ENCODE assay signal across 26 mouse cellular contexts in the genomic region with DNA sequence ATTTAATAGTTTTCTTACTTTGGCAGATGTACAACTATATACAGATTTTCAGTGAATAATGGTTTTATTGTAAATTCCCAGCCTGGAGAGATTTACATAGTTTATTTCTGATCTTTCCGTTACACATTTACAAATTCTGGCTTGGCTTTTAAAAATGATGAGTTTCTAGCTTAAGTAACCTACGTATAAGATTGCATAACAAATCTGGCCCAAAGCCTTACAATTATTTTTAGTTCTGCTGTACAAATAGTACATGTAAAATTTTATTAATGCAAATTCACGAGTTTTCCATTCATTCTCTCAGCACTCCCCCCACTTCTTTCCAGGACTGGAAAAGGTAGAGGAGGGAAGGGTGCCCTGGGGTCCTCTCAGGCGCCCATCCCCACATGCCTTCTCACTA. TPM values are rescaled to one million over a fixed set of nuclear protein-coding genes. Genes with fewer than 3 reads are reported as not detected.
DNase-seq lines count a peak whose midpoint lies in the region; ATAC-seq and TF ChIP-seq lines count a peak whose summit lies in the region.
"Had no signal": no experiment of that assay in that cellular context is flagged by ENCODE, and none has a peak within 500 bp of the region (broad histone marks: within the 10 kb centered on the region; RNA-seq: fewer than 3 reads in every experiment).

No protein-coding gene starts in this region.

- ATAC-seq in lung, embryonic 14.5 days (ENCODE audit: insufficient read depth), result no peak
- ATAC-seq: activated CD4-positive, CD25-positive, alpha-beta regulatory T cell, adult 4 months; forebrain, embryonic 14.5 days; forebrain, embryonic 16.5 days; Patski had no signal

- H3K27me3 ChIP-seq in lung, embryonic 14.5 days (ENCODE audit: insufficient read depth, low read length), result no peaks in the 10 kb centered on the region
- H3K27me3 ChIP-seq: embryonic facial prominence, embryonic 13.5 days; embryonic facial prominence, embryonic 15.5 days; forebrain, embryonic 12.5 days; Patski had no signal

- no peak overlapping the region for H3K4me3 ChIP-seq in lung, embryonic 14.5 days (ENCODE audit: low read depth, low read length)
- H3K4me3 ChIP-seq: embryonic facial prominence, embryonic 13.5 days; embryonic facial prominence, embryonic 15.5 days; erythroblast, embryonic 14.5 days; forebrain, embryonic 10.5 days; forebrain, embryonic 12.5 days had no signal

- peak; percentile 72 for DNase-seq in lung, embryonic 14.5 days
- no peak for DNase-seq in lung, postnatal 36 days
- DNase-seq in lung, postnatal 25 days (ENCODE audit: low spot score), result peak; percentile 26
- DNase-seq in lung, postnatal 4 days, result no peak
- DNase-seq in NIH3T3 (ENCODE audit: low read depth) (peak; percentile 68), adipocyte (ENCODE audit: low spot score) (peak; percentile 70)
- no peak for DNase-seq in yolk sac, embryonic 10.5 days (ENCODE audit: low spot score)
- no peak for DNase-seq in embryo, embryonic 10 days (ENCODE audit: low spot score)
- DNase-seq: adrenal gland, adult 2 months; adrenal gland, postnatal 10 days; adrenal gland, postnatal 25 days; cerebellum, adult 11-12 months; cerebellum, adult 2 months; cerebellum, adult 9-10 months; cerebellum, postnatal 10 days; cerebellum, postnatal 25 days; embryo, embryonic 11 days had no signal

- H3K36me3 ChIP-seq in lung, embryonic 14.5 days (ENCODE audit: insufficient read depth), result peaks cover 55% of the 10 kb centered on the region

- no peak for TF ChIP-seq CTCF in lung, embryonic 14.5 days (IDR thresholded peaks at IDR 0.05; ENCODE audit: low read depth)

- no peaks in the 10 kb centered on the region for H3K4me1 ChIP-seq in lung, embryonic 14.5 days (ENCODE audit: insufficient read depth)
- H3K4me1 ChIP-seq: embryonic facial prominence, embryonic 13.5 days; embryonic facial prominence, embryonic 15.5 days; forebrain, embryonic 10.5 days; forebrain, embryonic 12.5 days had no signal

- H3K9ac ChIP-seq in lung, embryonic 14.5 days, result no peak overlapping the region
- H3K9ac ChIP-seq: embryonic facial prominence, embryonic 13.5 days; embryonic facial prominence, embryonic 15.5 days; forebrain, embryonic 12.5 days had no signal

- H3K27ac ChIP-seq in lung, embryonic 14.5 days (ENCODE audit: low read depth), result no peak overlapping the region
- H3K27ac ChIP-seq: embryonic facial prominence, embryonic 13.5 days; embryonic facial prominence, embryonic 15.5 days; forebrain, embryonic 10.5 days; forebrain, embryonic 12.5 days had no signal

- no peaks in the 10 kb centered on the region for H3K9me3 ChIP-seq in lung, embryonic 14.5 days (ENCODE audit: low read depth, low read length)
- H3K9me3 ChIP-seq: embryonic facial prominence, embryonic 13.5 days; embryonic facial prominence, embryonic 15.5 days; forebrain, embryonic 12.5 days had no signal

- H3K4me2 ChIP-seq in lung, embryonic 14.5 days, result no peak overlapping the region
- H3K4me2 ChIP-seq: embryonic facial prominence, embryonic 13.5 days; embryonic facial prominence, embryonic 15.5 days; forebrain, embryonic 12.5 days had no signal

- WGBS in lung, embryonic 14.5 days, result 72% methylated on average over 4 of the region's 4 CpGs

RNA-seq across cellular contexts. Expression of a gene that starts 18.8 kb away (rescaled TPM):
- polyA plus RNA-seq in lung, embryonic 14.5 days (2014; fragmentation: Nextera tagmentation; extraction: Ambion mirVana), result 38.4 and 39.6 TPM in 2 replicates
- polyA plus RNA-seq: erythroblast, embryonic 14.5 days had no signal

RNA-seq across cellular contexts. Expression of a gene that starts 48.2 kb away (rescaled TPM):
- 1.3 and 2.7 TPM in 2 replicates for polyA plus RNA-seq in lung, embryonic 14.5 days (2014; fragmentation: Nextera tagmentation; extraction: Ambion mirVana)
- polyA plus RNA-seq: erythroblast, embryonic 14.5 days had no signal

Comparison
In these comparisons a context has a peak if more than half of its experiments do, and no peak if none do; other contexts are left out.
1. DNase-seq: peak in lung, embryonic 14.5 days (single experiment), lung, postnatal 25 days (single experiment), NIH3T3 (single experiment) and adipocyte (single experiment); none in lung, postnatal 36 days (single experiment), lung, postnatal 4 days (0 of 2), yolk sac, embryonic 10.5 days (single experiment) and embryo, embryonic 10 days (single experiment).